Mouse (Mus musculus) T-cell, adult 2 months (primary cell): ENCODE data around the gene Gpc3.
A peak's percentile ranks its signal among the peaks of the same experiment; 100 is the strongest.

Experiments used
- DNase-seq: peaks from one replicate; pipeline ENCODE4 v3.0.0; 2022; ENCODE audit warnings: low spot score

Gene Gpc3

GRCm38 (mm10) chrX:52558526-52558925 lies 55.2 kb downstream of the Gpc3 start:
- no peak for DNase-seq

GRCm38 (mm10) chrX:52557489-52557888 lies 56.3 kb downstream of the Gpc3 start:
- DNase-seq: no peak

GRCm38 (mm10) chrX:52551296-52551695 lies 62.5 kb downstream of the Gpc3 start:
- no peak for DNase-seq

- no peak for DNase-seq
These were observed 69.1 kb downstream of the Gpc3 start for GRCm38 (mm10) chrX:52544623-52545022.

GRCm38 (mm10) chrX:52537282-52537681 lies 76.5 kb downstream of the Gpc3 start:
- no peak for DNase-seq

GRCm38 (mm10) chrX:52533766-52534165 lies 80.0 kb downstream of the Gpc3 start:
- no peak for DNase-seq

- DNase-seq: no peak
These were observed 80.7 kb downstream of the Gpc3 start for GRCm38 (mm10) chrX:52533098-52533497.

GRCm38 (mm10) chrX:52532124-52532523 lies 81.6 kb downstream of the Gpc3 start:
- no peak for DNase-seq

GRCm38 (mm10) chrX:52526086-52526485 lies 87.7 kb downstream of the Gpc3 start:
- DNase-seq: no peak

GRCm38 (mm10) chrX:52525132-52525531 lies 88.6 kb downstream of the Gpc3 start:
- no peak for DNase-seq

GRCm38 (mm10) chrX:52514553-52514952 lies 99.2 kb downstream of the Gpc3 start:
- no peak for DNase-seq

GRCm38 (mm10) chrX:52511151-52511550 lies 102.6 kb downstream of the Gpc3 start:
- no peak for DNase-seq

GRCm38 (mm10) chrX:52503857-52504256 lies 109.9 kb downstream of the Gpc3 start:
- no peak for DNase-seq

GRCm38 (mm10) chrX:52489461-52489860 lies 124.3 kb downstream of the Gpc3 start:
- DNase-seq: no peak

- DNase-seq: no peak
These were observed 158.6 kb downstream of the Gpc3 start for GRCm38 (mm10) chrX:52455074-52455588.

- peak; percentile 4 for DNase-seq
These were observed 160.1 kb downstream of the Gpc3 start for GRCm38 (mm10) chrX:52453445-52454182.

- no peak for DNase-seq
These were observed 164.6 kb downstream of the Gpc3 start for GRCm38 (mm10) chrX:52449177-52449576.

- no peak for DNase-seq
These were observed 165.3 kb downstream of the Gpc3 start for GRCm38 (mm10) chrX:52448496-52448895.

- no peak for DNase-seq
These were observed 167.2 kb downstream of the Gpc3 start for GRCm38 (mm10) chrX:52446530-52446929.

- DNase-seq: no peak
These were observed 168.8 kb downstream of the Gpc3 start for GRCm38 (mm10) chrX:52444977-52445376.

GRCm38 (mm10) chrX:52441798-52442197 lies 172.0 kb downstream of the Gpc3 start:
- no peak for DNase-seq

- DNase-seq: no peak
These were observed 174.3 kb downstream of the Gpc3 start for GRCm38 (mm10) chrX:52439421-52439820.

GRCm38 (mm10) chrX:52425605-52426004 lies 188.1 kb downstream of the Gpc3 start:
- no peak for DNase-seq

GRCm38 (mm10) chrX:52419850-52420249 lies 193.9 kb downstream of the Gpc3 start:
- DNase-seq: no peak
